Mouse (Mus musculus): ENCODE results near the gene Zfp467. TPM values are rescaled to one million over a fixed set of nuclear protein-coding genes. Genes with fewer than 3 reads are reported as not detected.

Zfp467 gene
- polyA plus RNA-seq, 1 experiment, result not detected

GRCm38 (mm10) chr6:48446896-48447295, 1.3 kb upstream of the Zfp467 start:
- no peak for TF ChIP-seq GATA1 (IDR thresholded peaks at IDR 0.05; ENCODE audit: low read length)

DNA sequence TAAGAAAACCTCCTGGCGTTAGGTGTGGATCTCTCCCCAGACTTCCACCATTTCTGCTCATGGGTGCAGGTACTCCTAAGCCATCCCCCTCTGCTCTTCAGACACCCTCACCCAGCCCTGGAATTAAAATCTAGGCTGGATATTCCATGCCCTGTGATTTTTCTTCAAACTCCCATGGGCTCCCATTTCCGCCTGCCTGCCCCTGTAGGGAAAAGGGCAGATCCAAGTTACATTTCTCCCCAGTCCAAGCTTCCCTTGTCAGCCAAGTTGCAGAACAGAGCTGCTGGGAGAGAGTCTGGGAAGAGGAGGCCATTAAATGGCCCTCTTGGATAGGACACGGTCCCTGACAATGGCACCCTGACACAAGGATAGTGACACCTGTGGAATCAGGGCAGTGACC, 631 bp upstream of the Zfp467 start:
- no peak for TF ChIP-seq GATA1 (IDR thresholded peaks at IDR 0.05; ENCODE audit: low read length)

DNA sequence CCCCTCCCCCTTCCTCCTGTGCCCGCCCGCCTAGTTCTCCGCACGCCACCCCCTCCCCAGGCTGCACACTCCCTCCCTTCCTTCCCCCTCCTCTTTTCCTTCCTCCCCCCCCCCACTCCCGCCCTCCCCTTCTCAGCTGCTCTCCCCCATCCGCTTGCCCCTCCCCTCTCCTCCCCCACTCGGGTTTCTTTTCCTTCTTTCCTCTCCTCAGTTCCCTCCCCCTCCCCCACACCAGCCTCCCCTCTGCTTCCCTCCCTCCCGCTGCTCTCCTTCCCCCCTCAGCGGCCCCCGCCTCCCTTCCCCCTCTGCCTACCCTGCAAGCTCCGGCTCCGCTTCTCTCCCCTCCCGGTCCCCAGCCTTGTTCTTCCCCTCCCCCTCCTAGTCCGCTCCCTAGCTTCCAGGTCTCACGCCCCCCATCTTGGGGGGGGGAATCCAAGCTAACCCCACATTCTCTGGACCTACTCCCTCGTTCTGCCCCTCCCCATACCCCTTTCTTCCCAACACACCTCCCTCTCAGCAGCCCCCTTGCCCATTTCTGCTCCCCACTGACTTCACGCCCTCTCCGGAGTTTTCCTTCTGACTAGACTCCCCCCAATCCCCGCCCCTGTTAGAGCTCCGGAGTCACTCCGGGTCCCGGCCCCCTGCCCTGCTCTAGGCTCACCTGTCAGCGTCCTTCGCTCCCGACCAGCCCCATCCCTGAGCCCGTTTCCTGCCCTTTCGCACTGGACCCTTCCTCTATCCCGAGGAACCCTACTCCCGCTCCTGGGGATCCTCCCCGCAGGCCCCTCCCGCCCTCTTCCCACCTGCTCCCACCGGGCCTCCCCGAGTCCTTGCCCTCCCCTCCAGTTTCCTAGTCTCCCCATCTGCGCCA, 1.1 kb downstream of the Zfp467 start:
- TF ChIP-seq GATA1 (IDR thresholded peaks at IDR 0.05; ENCODE audit: low read length), result no peak

GRCm38 (mm10) chr6:48443592-48444309, 1.9 kb downstream of the Zfp467 start:
- no peak for TF ChIP-seq GATA1 (IDR thresholded peaks at IDR 0.05; ENCODE audit: low read length)

DNA sequence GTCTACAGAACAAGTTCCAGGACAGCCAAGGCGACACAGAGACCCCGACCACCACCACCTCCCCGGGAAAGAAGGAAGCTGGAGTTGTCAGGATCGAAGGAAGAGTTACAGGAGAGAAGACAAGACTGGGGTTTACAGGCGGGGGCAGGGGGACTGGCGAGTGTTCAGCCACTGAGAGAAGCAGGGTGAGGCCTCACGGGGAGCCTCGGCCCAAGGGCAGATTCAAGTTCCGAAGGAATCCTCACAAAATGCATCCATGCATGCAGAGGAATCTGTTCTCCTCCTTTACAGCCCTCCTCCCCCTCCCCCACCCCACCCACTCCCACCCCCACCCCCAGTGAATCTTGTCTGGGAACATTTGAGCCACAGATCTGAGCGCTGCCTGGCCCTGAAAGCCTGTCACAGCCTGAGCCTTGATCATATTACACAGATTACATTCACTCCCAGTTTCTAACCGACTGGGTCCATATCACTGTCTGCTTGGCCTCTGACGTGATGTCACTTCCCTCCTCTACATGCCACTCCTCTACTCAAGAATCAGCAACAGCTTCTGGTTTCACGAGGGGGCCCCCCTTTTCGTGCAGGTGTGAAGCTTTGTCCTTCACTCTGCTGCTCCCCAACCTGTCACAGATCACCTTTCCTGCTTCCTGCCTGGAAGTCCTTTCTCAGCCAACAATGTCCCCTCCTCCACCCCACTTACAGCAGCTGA, 5.2 kb downstream of the Zfp467 start:
- TF ChIP-seq GATA1 (IDR thresholded peaks at IDR 0.05; ENCODE audit: low read length), result no peak

- no peak for TF ChIP-seq GATA1 (IDR thresholded peaks at IDR 0.05; ENCODE audit: low read length)
Observed at GRCm38 (mm10) chr6:48439654-48440053, 6.0 kb downstream of the Zfp467 start.

GRCm38 (mm10) chr6:48438475-48439125, 7.0 kb downstream of the Zfp467 start:
- no peak for TF ChIP-seq GATA1 (IDR thresholded peaks at IDR 0.05; ENCODE audit: low read length)

GRCm38 (mm10) chr6:48437679-48438376, 7.8 kb downstream of the Zfp467 start:
- TF ChIP-seq GATA1 (IDR thresholded peaks at IDR 0.05; ENCODE audit: low read length), result no peak

DNA sequence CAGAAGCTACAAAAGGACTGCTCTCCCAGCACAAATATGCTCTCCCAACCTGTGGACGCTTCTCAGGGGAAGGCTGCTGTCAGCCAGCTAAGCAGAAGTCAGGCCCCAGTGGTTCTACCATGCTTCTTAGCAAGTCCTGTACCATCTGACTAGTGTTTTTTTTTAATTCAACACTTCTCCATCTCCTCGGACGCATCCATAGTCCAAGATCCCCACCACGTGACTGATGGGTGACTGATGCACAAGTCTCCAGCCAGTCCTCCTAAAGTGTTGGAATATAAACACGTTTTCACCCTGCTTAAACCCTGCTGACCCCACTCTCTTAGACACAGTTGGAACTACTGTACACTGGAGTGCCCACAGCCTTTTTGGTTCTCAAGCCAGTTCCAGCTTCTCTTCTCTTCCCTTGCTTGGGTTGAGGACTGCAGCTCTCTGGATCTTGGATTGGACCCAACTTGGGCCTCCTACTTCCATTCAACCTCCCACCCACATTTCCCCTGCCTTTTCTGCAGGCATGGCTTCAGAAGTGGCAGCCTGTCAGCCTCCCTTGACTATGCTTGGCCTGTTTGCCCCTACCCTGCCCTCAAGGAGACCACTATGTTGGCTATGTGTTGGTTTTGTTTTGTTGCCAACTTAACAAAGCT, 9.8 kb downstream of the Zfp467 start:
- TF ChIP-seq GATA1 (IDR thresholded peaks at IDR 0.05; ENCODE audit: low read length), result no peak

DNA sequence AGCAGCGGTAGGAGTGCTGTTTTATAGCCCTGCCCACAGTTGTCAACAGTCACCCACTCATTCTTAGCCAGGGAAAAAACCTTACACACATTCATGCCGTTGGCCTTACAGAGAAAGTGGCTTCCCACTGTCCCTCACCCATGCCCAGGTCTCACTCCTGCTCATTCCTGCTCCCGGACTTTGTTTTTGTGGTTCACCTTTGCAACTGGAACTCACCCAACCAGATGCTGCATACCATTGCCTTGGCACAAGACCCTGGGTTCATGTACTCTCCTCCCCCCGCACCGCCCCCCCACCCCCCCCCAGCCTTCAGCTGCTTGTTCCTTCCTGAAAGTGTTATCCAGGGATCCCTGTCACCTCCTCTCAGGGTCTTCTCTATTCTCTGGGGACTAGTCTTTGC, 10.5 kb downstream of the Zfp467 start:
- TF ChIP-seq GATA1 (IDR thresholded peaks at IDR 0.05; ENCODE audit: low read length), result no peak

- TF ChIP-seq GATA1 (IDR thresholded peaks at IDR 0.05; ENCODE audit: low read length), result no peak
Observed at GRCm38 (mm10) chr6:48434651-48435050, 11.0 kb downstream of the Zfp467 start.

DNA sequence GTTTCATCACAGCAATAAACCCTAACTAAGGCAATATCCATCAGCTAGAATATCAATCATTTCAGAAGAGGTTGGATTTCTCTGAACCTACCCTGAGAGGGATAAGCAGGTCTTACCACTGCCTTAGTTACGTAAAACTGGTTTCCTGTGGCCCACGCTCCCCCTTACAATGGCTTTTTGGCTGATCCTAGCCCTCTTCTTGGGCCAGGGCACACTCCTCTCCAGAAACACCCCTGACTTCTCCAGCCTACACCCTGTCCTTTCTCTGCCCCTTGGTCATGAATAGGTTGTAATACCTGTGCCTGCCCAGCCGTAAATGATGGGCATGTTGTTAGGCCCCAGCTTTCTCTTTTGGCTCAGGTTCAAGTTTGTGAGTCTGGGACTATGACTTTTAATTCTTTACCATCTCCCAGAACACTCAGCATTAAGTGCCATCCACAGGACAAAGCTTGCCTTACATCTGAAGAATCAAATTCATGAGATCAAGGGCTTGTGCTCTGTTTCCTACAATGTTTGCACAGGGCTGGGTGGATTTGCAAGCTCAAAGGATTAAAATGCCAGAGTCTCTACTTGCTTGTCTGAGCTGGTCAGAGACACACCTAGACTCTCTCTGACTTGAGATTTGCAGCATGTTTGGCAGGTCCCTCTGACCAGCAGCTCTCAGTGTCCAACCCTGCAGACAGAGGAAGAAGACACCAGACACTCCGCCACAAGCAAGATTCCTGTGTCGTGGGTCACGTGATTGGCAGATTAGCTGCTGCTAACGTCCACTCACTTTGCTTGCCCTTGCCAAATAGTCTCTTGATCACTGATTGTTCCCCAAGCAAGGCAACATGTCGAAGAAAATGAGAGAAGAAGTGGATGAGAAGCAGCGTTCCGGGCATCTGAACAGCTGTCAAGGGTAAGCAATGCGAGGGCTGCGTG, 12.5 kb downstream of the Zfp467 start:
- TF ChIP-seq GATA1 (IDR thresholded peaks at IDR 0.05; ENCODE audit: low read length), result no peak

GRCm38 (mm10) chr6:48430748-48431147, 14.9 kb downstream of the Zfp467 start:
- TF ChIP-seq GATA1 (IDR thresholded peaks at IDR 0.05; ENCODE audit: low read length), result no peak
